Mouse (Mus musculus) MEL (cell line): ENCODE measurements around the gene Trim14.
"Not testable (repeated sequence)": the region's sequence is repeated elsewhere in the genome, so short reads cannot be mapped to it uniquely, and the experiment has no call there.

Experiments
- CHD2 ChIP-seq: IDR thresholded peaks from 2 replicates; pipeline ENCODE4 v1.6.1; 2011; ENCODE audit warnings: low read length, improper control_type of control experiment
- CTCF ChIP-seq, 3 experiments: IDR thresholded peaks in 2 of 3; conservative IDR thresholded peaks in 1 of 3; 2 replicates each; pipeline ENCODE4 v1.5.1; 2011 to 2012; ENCODE audit warnings: low read length in 3 of 3, low read depth in 2 of 3, mild to moderate bottlenecking in 2 of 3, improper control_type of control experiment in 1 of 3, inconsistent platforms in 1 of 3, mixed read lengths in 1 of 3, moderate library complexity in 1 of 3; ENCODE audit not compliant: control insufficient read depth in 1 of 3, insufficient read depth in 1 of 3, poor library complexity in 1 of 3, severe bottlenecking in 1 of 3
- E2F4 ChIP-seq: IDR thresholded peaks from 2 replicates; pipeline ENCODE4 v1.6.1; 2011; ENCODE audit warnings: low read depth, low read length, improper control_type of control experiment, borderline replicate concordance
- ETS1 ChIP-seq: IDR thresholded peaks from 2 replicates; pipeline ENCODE4 v1.6.1; 2012; ENCODE audit warnings: low read depth, mild to moderate bottlenecking, inconsistent platforms, low read length, improper control_type of control experiment, moderate library complexity
- GATA1 ChIP-seq: IDR thresholded peaks from 2 replicates; pipeline ENCODE4 v1.6.1; 2011; ENCODE audit warnings: low read depth, low read length, improper control_type of control experiment
- MAFK ChIP-seq: IDR thresholded peaks from 2 replicates; pipeline ENCODE4 v1.6.1; 2011; ENCODE audit warnings: low read depth, mild to moderate bottlenecking, low read length, improper control_type of control experiment, borderline replicate concordance
- MAX ChIP-seq: IDR thresholded peaks from 2 replicates; pipeline ENCODE4 v1.6.1; 2011; ENCODE audit warnings: low read length, improper control_type of control experiment
- POLR2A ChIP-seq, 2 experiments: IDR thresholded peaks; 2 replicates each; pipeline ENCODE4 v1.6.1; 2011 to 2012; ENCODE audit warnings: low read length in 2 of 2, mild to moderate bottlenecking in 2 of 2, control low read depth in 1 of 2, improper control_type of control experiment in 1 of 2, low read depth in 1 of 2, moderate library complexity in 1 of 2; ENCODE audit not compliant: control insufficient read depth in 1 of 2, insufficient read depth in 1 of 2, poor library complexity in 1 of 2
- POLR2AphosphoS2 ChIP-seq: IDR thresholded peaks from 2 replicates; pipeline ENCODE4 v1.6.1; 2011; ENCODE audit warnings: low read length, improper control_type of control experiment
- SIN3A ChIP-seq: IDR thresholded peaks from 2 replicates; pipeline ENCODE4 v1.6.1; 2012; ENCODE audit warnings: low read length, improper control_type of control experiment, inconsistent platforms
- TCF12 ChIP-seq: IDR thresholded peaks from 2 replicates; pipeline ENCODE4 v1.6.1; 2014; ENCODE audit warnings: low read depth, mild to moderate bottlenecking, inconsistent platforms, low read length, improper control_type of control experiment, moderate library complexity
- USF1 ChIP-seq: IDR thresholded peaks from 2 replicates; pipeline ENCODE4 v1.6.1; 2014; ENCODE audit warnings: low read depth, mild to moderate bottlenecking, inconsistent platforms, low read length, improper control_type of control experiment, moderate library complexity
- USF2 ChIP-seq, 2 experiments: IDR thresholded peaks; 2 replicates each; pipeline ENCODE4 v1.6.1; 2011 to 2012; ENCODE audit warnings: improper control_type of control experiment in 2 of 2, low read length in 2 of 2, borderline replicate concordance in 1 of 2, inconsistent platforms in 1 of 2, low read depth in 1 of 2, mild to moderate bottlenecking in 1 of 2; ENCODE audit not compliant: insufficient read depth in 1 of 2

- TF ChIP-seq CHD2; GATA1; CTCF (IDR thresholded peaks at IDR 0.05 in 2 of 3, conservative IDR thresholded peaks at IDR 0.05 in 1 of 3; ENCODE audit: control insufficient read depth in 1 of 3, insufficient read depth in 1 of 3, low read depth in 2 of 3, low read length in 3 of 3, poor library complexity in 1 of 3, severe bottlenecking in 1 of 3); MAX; POLR2A (IDR thresholded peaks at IDR 0.05; ENCODE audit: control insufficient read depth in 1 of 2, insufficient read depth in 1 of 2, low read depth in 1 of 2, low read length in 2 of 2, poor library complexity in 1 of 2); SIN3A; USF2 (IDR thresholded peaks at IDR 0.05; ENCODE audit: borderline replicate concordance in 1 of 2, insufficient read depth in 1 of 2, low read depth in 1 of 2, low read length in 2 of 2); E2F4; POLR2AphosphoS2; ETS1; USF1; MAFK; TCF12: not testable (repeated sequence)
These were observed 42.9 kb upstream of the Trim14 start for GRCm38 (mm10) chr4:46578796-46579346.
